Mouse (Mus musculus) midbrain, postnatal 0 days (tissue): Measurements from ENCODE around the gene Vps41. TPM values are rescaled to one million over a fixed set of nuclear protein-coding genes. Genes with fewer than 3 reads are reported as not detected.

Experiments
- ATAC-seq: fragments of 200-750 bp; cut with Nextera tagmentation; 2 replicates; pipeline ENCODE4 v1.8.0; 2017; ENCODE audit warnings: moderate number of reproducible peaks, mild to moderate bottlenecking, moderate TSS enrichment, moderate library complexity; ENCODE audit not compliant: low FRiP score
- DNase-seq: peaks from one replicate; pipeline ENCODE4 v3.0.0-alpha.2; 2015; ENCODE audit warnings: low spot score
- H3K27ac ChIP-seq: fragments of 300-500 bp; sonication (generic); 2 replicates; pipeline ENCODE4 v1.5.1; 2014; ENCODE audit warnings: low read depth, mild to moderate bottlenecking, low read length, mixed read lengths
- H3K27me3 ChIP-seq: fragments of 300-500 bp; sonication (generic); 2 replicates; pipeline ENCODE4 v1.6.1; 2014; ENCODE audit warnings: low read length, control low read depth, mixed read lengths; ENCODE audit not compliant: insufficient read depth
- H3K36me3 ChIP-seq: fragments of 300-500 bp; sonication (generic); 2 replicates; pipeline ENCODE4 v1.6.1; 2014; ENCODE audit warnings: low read length, control low read depth, mixed read lengths; ENCODE audit not compliant: insufficient read depth
- H3K4me1 ChIP-seq: fragments of 300-500 bp; sonication (generic); 2 replicates; pipeline ENCODE4 v1.6.1; 2014; ENCODE audit warnings: mild to moderate bottlenecking, control low read depth, antibody characterized with exemption, low read length, mixed read lengths; ENCODE audit not compliant: insufficient read depth
- H3K4me2 ChIP-seq: fragments of 300-500 bp; sonication (generic); 2 replicates; pipeline ENCODE4 v1.6.1; 2014; ENCODE audit warnings: low read depth, mild to moderate bottlenecking, low read length, mixed read lengths; ENCODE audit not compliant: poor library complexity, severe bottlenecking
- H3K4me3 ChIP-seq: fragments of 300-500 bp; sonication (generic); 2 replicates; pipeline ENCODE4 v1.5.1; 2014; ENCODE audit warnings: low read depth, mild to moderate bottlenecking, low read length, moderate library complexity
- H3K9ac ChIP-seq: fragments of 300-500 bp; sonication (generic); replicated peaks from 2 replicates; pipeline ENCODE4 v1.6.1; 2014; ENCODE audit warnings: mild to moderate bottlenecking, low read length, moderate library complexity, mixed read lengths; ENCODE audit not compliant: poor library complexity, severe bottlenecking
- H3K9me3 ChIP-seq: fragments of 300-500 bp; sonication (generic); 2 replicates; pipeline ENCODE4 v1.6.1; 2016; ENCODE audit warnings: low read length, control low read depth
- CTCF ChIP-seq: IDR thresholded peaks from 2 replicates; pipeline ENCODE4 v1.5.1; 2016; ENCODE audit warnings: antibody characterized with exemption, mild to moderate bottlenecking
- WGBS: fragments of 180-500 bp; shearing (Covaris S2); extraction: QIAGEN DNeasy Blood & Tissue Kit; methylation state at CpG from one replicate; pipeline ENCODE4 v1.1.7; 2014; 5-methylcytosine and 5-hydroxymethylcytosine counted together
- polyA plus RNA-seq: library from polyadenylated mRNA; unstranded; fragments of >200 nt; fragmentation: Nextera tagmentation; extraction: Ambion mirVana; gene quantifications from 2 replicates; pipeline ENCODE4 v1.2.1, GENCODE M21; 2015
- total RNA-seq: library from RNA; depleted of rRNA; stranded (reverse); fragments of >200 nt; gene quantifications from 2 replicates; pipeline ENCODE4 v1.2.3, GENCODE M21; 2014; rRNA removed

Vps41 gene
- total RNA-seq (102 and 110 TPM in 2 replicates), polyA plus RNA-seq (95.5 and 98.4 TPM in 2 replicates)

DNA sequence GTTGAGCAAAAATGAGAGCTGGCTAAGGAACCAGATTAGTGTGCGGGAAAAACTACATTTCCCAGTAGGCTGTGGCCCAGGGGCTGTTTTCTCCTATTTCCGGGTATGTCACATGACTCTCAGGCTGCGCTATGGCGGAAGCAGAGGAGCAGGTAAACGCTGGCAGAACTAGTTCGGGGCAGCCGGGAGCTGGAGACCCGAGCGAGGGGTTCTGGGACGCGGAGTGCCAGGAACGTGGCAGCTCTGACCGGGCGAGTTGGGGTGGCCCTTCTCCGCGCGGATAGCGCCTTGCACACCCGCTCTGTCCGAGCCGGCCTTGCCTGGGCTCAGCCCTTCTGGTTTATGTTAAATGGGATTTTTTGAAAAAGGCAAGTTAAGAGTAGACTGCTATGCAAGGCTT is at the start of gene Vps41:
TSS of gene Vps41 (plus strand) at position 102 of the 400 bp plus-strand sequence.
- WGBS: 1% methylated on average over 21 of the region's 21 CpGs
- Histone ChIP-seq H3K4me2 (peak within 1 kb of the TSS; percentile 53), H3K27ac (peak within 1 kb of the TSS; percentile 68; the same call in 1 of the 2 replicates), H3K9ac (peak within 1 kb of the TSS; percentile 77), H3K36me3 (no peaks in the 10 kb centered on the region), H3K27me3 (no peaks in the 10 kb centered on the region), H3K4me3 (peak within 1 kb of the TSS; percentile 84), H3K4me1 (0 out of 2 replicates have a peak, but pooled peaks cover 5% of the 10 kb centered on the region), H3K9me3 (no peaks in the 10 kb centered on the region)
- ATAC-seq (peak; percentile 99), DNase-seq (peak; percentile 92)
- TF ChIP-seq CTCF: no peak

DNA sequence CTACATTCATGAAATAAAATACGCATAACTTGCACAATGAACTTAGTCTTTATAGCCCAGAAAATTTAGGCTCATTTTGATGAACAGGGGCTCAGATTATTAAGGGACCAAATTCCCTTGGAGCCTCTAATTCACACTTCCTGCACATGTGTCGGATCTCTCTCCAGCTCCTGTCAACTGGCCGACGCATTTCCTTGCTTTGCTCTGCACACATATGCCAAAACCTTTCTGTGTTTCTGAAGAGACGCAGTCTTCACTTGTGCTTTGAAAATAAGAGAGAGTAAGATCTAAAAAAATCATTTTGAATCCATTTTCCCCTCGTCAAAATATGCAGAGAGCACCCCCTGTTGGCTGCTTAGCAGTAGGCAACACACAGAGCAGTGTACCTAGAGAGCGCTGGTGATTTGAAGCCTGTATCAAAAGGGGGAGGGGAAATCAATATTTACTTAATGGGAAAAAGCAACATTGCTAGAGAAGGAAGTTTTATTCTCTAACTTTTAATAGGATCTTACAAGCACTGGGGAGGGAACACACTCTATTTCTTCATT is 18.5 kb upstream of the Vps41 start:
- 34% methylated on average over 7 of the region's 7 CpGs for WGBS
- no peak overlapping the region for H3K27ac ChIP-seq
- H3K9ac ChIP-seq: no peak overlapping the region
- H3K4me3 ChIP-seq: no peak overlapping the region
- peak; percentile 90 for TF ChIP-seq CTCF
- no peaks in the 10 kb centered on the region for H3K27me3 ChIP-seq
- peak; percentile 60; the same call in 1 of the 2 replicates for ATAC-seq
- DNase-seq: peak; percentile 78
- H3K9me3 ChIP-seq: no peaks in the 10 kb centered on the region
- H3K4me1 ChIP-seq: no peaks in the 10 kb centered on the region
- H3K36me3 ChIP-seq: no peaks in the 10 kb centered on the region
- H3K4me2 ChIP-seq: peak overlapping the region; percentile 16; the same call in 1 of the 2 replicates

DNA sequence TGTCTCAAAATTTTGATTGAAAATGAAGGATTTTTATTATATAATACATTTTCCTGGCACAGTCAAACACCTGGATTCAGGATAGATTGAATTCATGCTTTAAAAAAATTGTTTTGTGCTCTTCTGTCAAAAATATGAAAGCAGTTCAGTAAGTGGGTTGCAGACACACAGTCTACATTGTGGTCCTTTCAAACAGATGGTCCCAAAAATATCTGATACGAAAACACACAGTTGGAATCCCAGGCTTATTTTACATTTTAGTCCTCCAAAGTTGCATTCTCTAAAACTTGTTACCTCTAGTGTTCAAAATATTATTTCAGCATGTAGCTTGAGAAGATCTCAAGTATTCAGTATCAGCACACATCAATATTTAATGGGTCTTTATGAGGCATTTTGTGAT is 5.4 kb upstream of the Vps41 start:
- 93% methylated on average over 1 of the region's 1 CpGs for WGBS
- Histone ChIP-seq H3K4me1 (no peaks in the 10 kb centered on the region), H3K9me3 (no peaks in the 10 kb centered on the region), H3K27me3 (no peaks in the 10 kb centered on the region), H3K27ac (no peak overlapping the region), H3K4me3 (no peak overlapping the region), H3K36me3 (no peaks in the 10 kb centered on the region), H3K9ac (no peak overlapping the region), H3K4me2 (no peak overlapping the region)
- ATAC-seq (no peak), DNase-seq (no peak)
- TF ChIP-seq CTCF: no peak

DNA sequence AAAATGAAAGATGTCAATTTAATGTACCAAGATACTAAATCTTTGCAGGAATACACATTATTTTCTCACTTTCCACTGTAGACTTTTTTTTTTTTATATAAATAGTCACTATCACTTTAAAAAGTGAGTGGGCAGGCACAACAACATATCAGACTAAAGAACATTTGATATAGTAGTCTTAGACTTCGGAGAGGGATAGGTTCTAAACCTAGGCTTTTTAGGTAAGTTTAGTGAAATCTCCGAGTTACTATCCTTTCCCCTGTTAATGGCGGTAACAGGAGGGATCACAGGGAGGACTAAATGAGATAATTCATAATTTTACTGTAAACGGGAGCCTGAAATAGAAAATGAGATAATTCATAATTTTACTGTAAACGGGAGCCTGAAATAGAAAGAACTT is 379 bp upstream of the Vps41 start:
- H3K27me3 ChIP-seq: no peaks in the 10 kb centered on the region
- WGBS: 32% methylated on average over 5 of the region's 5 CpGs
- no peaks in the 10 kb centered on the region for H3K9me3 ChIP-seq
- 0 out of 2 replicates have a peak, but pooled peaks cover 5% of the 10 kb centered on the region for H3K4me1 ChIP-seq
- TF ChIP-seq CTCF: no peak
- DNase-seq (no peak), ATAC-seq (peak; percentile 47; the same call in 1 of the 2 replicates)
- H3K27ac ChIP-seq: no peak overlapping the region
- no peaks in the 10 kb centered on the region for H3K36me3 ChIP-seq
- H3K4me2 ChIP-seq: peak overlapping the region; percentile 53
- H3K9ac ChIP-seq: no peak overlapping the region
- H3K4me3 ChIP-seq: peak overlapping the region; percentile 84

DNA sequence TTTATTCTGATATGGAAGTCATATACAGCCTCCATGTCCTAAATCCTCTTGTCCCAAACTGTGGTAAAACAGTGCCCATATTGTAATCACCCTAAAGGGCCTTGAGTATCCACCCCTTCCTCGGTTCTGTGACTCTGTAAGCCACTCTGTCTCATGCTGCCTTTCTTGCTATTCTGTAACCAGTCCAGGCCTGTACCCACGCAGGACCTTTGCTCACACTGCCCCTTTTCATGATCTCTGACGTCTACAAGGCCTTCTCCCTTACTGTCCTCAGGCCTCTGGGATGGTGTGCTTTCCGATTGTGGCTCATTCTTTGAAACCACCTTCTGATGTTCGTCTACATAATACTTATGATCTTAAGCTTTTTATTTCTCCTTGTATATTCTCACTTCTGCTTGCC is 1.4 kb downstream of the Vps41 start:
- 82% methylated on average over 5 of the region's 5 CpGs for WGBS
- H3K4me3 ChIP-seq: no peak overlapping the region
- H3K27me3 ChIP-seq: no peaks in the 10 kb centered on the region
- H3K4me1 ChIP-seq: 0 out of 2 replicates have a peak, but pooled peaks cover 5% of the 10 kb centered on the region
- DNase-seq: no peak
- H3K27ac ChIP-seq: no peak overlapping the region
- no peak for ATAC-seq
- no peaks in the 10 kb centered on the region for H3K9me3 ChIP-seq
- no peak overlapping the region for H3K9ac ChIP-seq
- H3K4me2 ChIP-seq: no peak overlapping the region
- H3K36me3 ChIP-seq: no peaks in the 10 kb centered on the region
- TF ChIP-seq CTCF: no peak

DNA sequence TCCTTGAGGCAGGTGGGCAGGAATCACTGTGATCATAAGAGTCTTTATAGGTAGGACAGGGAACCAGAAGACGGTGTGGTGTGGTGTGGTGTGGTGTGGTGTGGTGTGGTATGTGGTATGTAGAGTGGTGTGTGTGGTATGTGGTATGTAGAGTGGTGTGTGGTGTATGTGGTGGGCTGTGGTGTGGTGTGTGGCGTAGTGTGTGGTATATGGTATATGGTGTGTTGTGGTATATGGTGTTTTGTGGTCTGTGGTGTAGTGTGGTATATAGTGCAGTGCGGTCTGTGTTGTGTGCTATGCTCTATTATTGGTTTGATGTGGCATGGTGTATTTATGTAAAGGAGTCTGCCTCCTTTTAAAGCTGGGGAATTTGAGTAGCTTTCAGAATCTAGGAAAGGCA is 13.6 kb downstream of the Vps41 start:
- WGBS: 97% methylated on average over 3 of the region's 3 CpGs
- ATAC-seq: no peak
- no peak overlapping the region for H3K4me3 ChIP-seq
- DNase-seq: no peak
- no peaks in the 10 kb centered on the region for H3K27me3 ChIP-seq
- no peaks in the 10 kb centered on the region for H3K9me3 ChIP-seq
- H3K36me3 ChIP-seq: no peaks in the 10 kb centered on the region
- H3K4me2 ChIP-seq: no peak overlapping the region
- no peak for TF ChIP-seq CTCF
- no peaks in the 10 kb centered on the region for H3K4me1 ChIP-seq
- H3K27ac ChIP-seq: no peak overlapping the region
- H3K9ac ChIP-seq: no peak overlapping the region
